Mouse (Mus musculus): ENCODE measurements around the gene Npas3.

- no peak for TF ChIP-seq CTCF (IDR thresholded peaks at IDR 0.05; ENCODE audit: insufficient read depth, low read depth, low read length)
- no peak for TF ChIP-seq POLR2A (IDR thresholded peaks at IDR 0.05; ENCODE audit: insufficient read depth, low read depth, low read length)
Observed at GRCm38 (mm10) chr12:53852432-53852831, 604.0 kb downstream of the Npas3 start.

Measured in olfactory bulb, adult 2 months (tissue).